Mouse (Mus musculus) myocyte (in vitro differentiated cells): ENCODE measurements at regions not wholly inside any gene's neighbourhood (a gene's known extent, or its start where the extent isn't known, plus 50 kb on each side); places are given as distances from the start of the nearest gene placed in this dataset.

ENCODE experiments used
- CEBPB ChIP-seq: IDR thresholded peaks from 2 replicates; pipeline ENCODE4 v1.6.1; 2011; ENCODE audit warnings: mild to moderate bottlenecking, moderate library complexity; ENCODE audit not compliant: poor library complexity, insufficient read depth, severe bottlenecking
- MAX ChIP-seq: IDR thresholded peaks from one replicate; pipeline ENCODE4 v1.6.1; 2011; ENCODE audit warnings: low read depth, mild to moderate bottlenecking, control low read depth
- POLR2A ChIP-seq: IDR thresholded peaks from one replicate; pipeline ENCODE4 v1.6.1; 2011; ENCODE audit warnings: low read depth, mild to moderate bottlenecking, control low read depth, moderate library complexity; ENCODE audit not compliant: insufficient read length
- REST ChIP-seq: IDR thresholded peaks from one replicate; pipeline ENCODE4 v1.6.1; 2011; ENCODE audit warnings: mild to moderate bottlenecking, control low read depth, moderate library complexity; ENCODE audit not compliant: insufficient read depth, insufficient read length
- SRF ChIP-seq: IDR thresholded peaks from one replicate; pipeline ENCODE4 v1.6.1; 2011; ENCODE audit warnings: low read depth; ENCODE audit not compliant: control insufficient read depth, insufficient read length
- TCF12 ChIP-seq: IDR thresholded peaks from one replicate; pipeline ENCODE4 v1.6.1; 2011; ENCODE audit warnings: mild to moderate bottlenecking, control low read depth; ENCODE audit not compliant: poor library complexity, insufficient read depth, severe bottlenecking
- USF1 ChIP-seq: IDR thresholded peaks from one replicate; pipeline ENCODE4 v1.6.1; 2011; ENCODE audit warnings: low read depth, mild to moderate bottlenecking, control low read depth, moderate library complexity

- TF ChIP-seq POLR2A = no peak
- no peak for TF ChIP-seq REST
- no peak for TF ChIP-seq SRF
- no peak for TF ChIP-seq USF1
- no peak for TF ChIP-seq CEBPB
- no peak for TF ChIP-seq MAX
- no peak for TF ChIP-seq TCF12
Measured at GRCm38 (mm10) chr4:131207249-131207648, 263.1 kb downstream of the Matn1 start.
